Mouse (Mus musculus) gastrocnemius, adult 2 months (tissue): ENCODE data around the gene Zfp189. TPM values are rescaled to one million over a fixed set of nuclear protein-coding genes. Genes with fewer than 3 reads are reported as not detected.

Experiments
- DNase-seq: peaks from one replicate; pipeline ENCODE4 v3.0.0; 2022
- H3K27ac ChIP-seq: fragments of 200-600 bp; 2 replicates; pipeline ENCODE4 v1.8.1; 2022; ENCODE audit warnings: mild to moderate bottlenecking
- H3K4me3 ChIP-seq: fragments of 200-600 bp; 2 replicates; pipeline ENCODE4 v1.8.1; 2022; ENCODE audit warnings: mild to moderate bottlenecking, moderate library complexity
- CTCF ChIP-seq: fragments of 200-600 bp; IDR thresholded peaks from 2 replicates; pipeline ENCODE4 v1.8.1; 2022; ENCODE audit warnings: antibody characterized with exemption, mild to moderate bottlenecking, moderate library complexity
- intact Hi-C: fragments of 180-260 bp; cut with DNase I; formaldehyde crosslinking; loops from one replicate; pipeline ENCODE4 v1.15.1; 2025
- total RNA-seq, 2 experiments: library from RNA; stranded (reverse); gene quantifications; 2 replicates each; pipeline ENCODE4 v1.2.3; 2021

Gene Zfp189
- total RNA-seq, 2 experiments from 2014 or later, result 4.2 to 4.4 TPM

- DNase-seq, result no peak
- H3K27ac ChIP-seq, result no peak overlapping the region
- TF ChIP-seq CTCF, result no peak
- intact Hi-C loops, result no loop called here
- no peak overlapping the region for H3K4me3 ChIP-seq
These were observed 8.3 kb upstream of the Zfp189 start for GRCm38 (mm10) chr4:49512636-49513035.

DNA sequence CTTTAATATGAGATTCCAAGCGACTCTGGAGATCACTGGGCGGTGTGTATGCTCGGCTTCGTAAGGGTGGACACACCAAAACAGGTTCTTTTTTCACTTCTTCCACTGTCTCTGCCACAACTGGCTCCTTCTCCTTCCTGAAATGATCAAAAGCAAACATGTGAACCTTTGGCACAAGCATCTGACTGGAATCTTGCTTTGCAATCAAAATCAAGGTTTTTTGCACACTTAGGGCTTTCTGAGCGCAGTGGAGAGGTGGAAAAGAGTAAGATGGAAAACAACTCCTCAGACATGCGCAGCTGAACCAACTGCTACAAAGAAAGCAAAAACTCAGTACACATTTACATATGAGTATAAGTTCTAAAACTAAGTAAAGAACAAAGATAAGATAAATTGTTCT lies 6.5 kb upstream of the Zfp189 start:
- no peak overlapping the region for H3K27ac ChIP-seq
- no peak for TF ChIP-seq CTCF
- no peak overlapping the region for H3K4me3 ChIP-seq
- intact Hi-C loops, result no loop called here
- no peak for DNase-seq

GRCm38 (mm10) chr4:49519476-49519875 lies 1.5 kb upstream of the Zfp189 start:
- Histone ChIP-seq H3K4me3 (peak overlapping the region; percentile 95), H3K27ac (no peak overlapping the region)
- no peak for DNase-seq
- intact Hi-C loops, result no loop called here
- TF ChIP-seq CTCF, result no peak

GRCm38 (mm10) chr4:49521346-49521745 lies 370 bp downstream of the Zfp189 start:
- intact Hi-C loops, result loop anchor here (2.0 kb wide), 1 partner anchor 109 kb away; no protein-coding TSS in a partner anchor
- no peak; the same call in 1 of the 2 replicates for TF ChIP-seq CTCF
- Histone ChIP-seq H3K27ac (peak overlapping the region; percentile 94), H3K4me3 (peak overlapping the region; percentile 95)
- no peak for DNase-seq

- intact Hi-C loops, result no loop called here
- DNase-seq, result peak; percentile 21
- Histone ChIP-seq H3K4me3 (peak overlapping the region; percentile 95; the same call in 1 of the 2 replicates), H3K27ac (no peak overlapping the region)
- TF ChIP-seq CTCF, result no peak
These were observed 1.6 kb downstream of the Zfp189 start for GRCm38 (mm10) chr4:49522576-49522975.

DNA sequence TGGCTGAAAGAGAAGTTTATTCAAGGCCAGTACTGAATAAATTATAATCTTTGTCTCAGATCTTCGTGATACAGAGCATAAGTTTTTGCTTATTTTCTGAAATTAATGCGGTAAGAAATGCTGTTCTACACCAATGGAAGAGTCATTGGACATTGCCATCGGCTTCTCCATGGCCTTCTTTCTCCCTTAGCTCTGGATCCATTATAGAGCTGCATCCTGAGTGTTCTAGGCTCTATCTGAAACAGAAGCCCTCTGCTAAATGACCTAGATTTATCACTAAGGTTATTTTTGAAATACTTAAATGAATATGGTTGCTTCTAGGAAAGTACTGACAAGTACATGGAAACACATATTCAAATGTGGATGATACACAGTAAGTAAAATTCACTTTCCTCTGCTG lies 14.1 kb downstream of the Zfp189 start:
- DNase-seq, result no peak
- intact Hi-C loops, result no loop called here
- H3K4me3 ChIP-seq, result no peak overlapping the region
- TF ChIP-seq CTCF, result no peak
- H3K27ac ChIP-seq, result no peak overlapping the region

- intact Hi-C loops, result no loop called here
- no peak overlapping the region for H3K27ac ChIP-seq
- DNase-seq, result no peak
- H3K4me3 ChIP-seq, result no peak overlapping the region
- no peak for TF ChIP-seq CTCF
These were observed 14.8 kb downstream of the Zfp189 start for GRCm38 (mm10) chr4:49535675-49536294.

DNA sequence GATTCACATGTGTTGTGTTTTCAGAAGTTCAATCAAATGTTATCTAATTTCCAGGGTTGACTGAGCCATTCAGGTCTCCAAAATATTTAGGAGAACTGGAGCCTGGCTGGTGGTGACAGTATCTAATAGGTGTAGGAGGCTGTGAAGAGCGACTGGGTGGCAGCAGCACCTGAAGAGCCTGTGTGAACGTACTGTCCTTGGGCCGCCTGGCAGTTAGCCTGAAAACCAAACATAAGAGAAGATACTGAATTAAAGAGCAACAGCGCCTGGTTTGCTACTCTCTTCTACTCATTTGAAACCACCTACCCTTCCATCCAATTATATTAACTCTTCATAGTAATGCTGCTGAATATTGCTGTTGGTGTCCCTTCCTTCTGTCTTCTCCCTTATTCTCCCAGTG lies 15.7 kb downstream of the Zfp189 start:
- DNase-seq, result no peak
- intact Hi-C loops, result no loop called here
- no peak overlapping the region for H3K27ac ChIP-seq
- no peak for TF ChIP-seq CTCF
- H3K4me3 ChIP-seq, result no peak overlapping the region

- Histone ChIP-seq H3K4me3 (no peak overlapping the region), H3K27ac (no peak overlapping the region)
- intact Hi-C loops, result no loop called here
- no peak for DNase-seq
- no peak for TF ChIP-seq CTCF
These were observed 18.7 kb downstream of the Zfp189 start for GRCm38 (mm10) chr4:49539665-49540064.

- H3K27ac ChIP-seq, result no peak overlapping the region
- intact Hi-C loops, result no loop called here
- H3K4me3 ChIP-seq, result no peak overlapping the region
- no peak for TF ChIP-seq CTCF
- peak; percentile 48 for DNase-seq
These were observed 20.0 kb downstream of the Zfp189 start for GRCm38 (mm10) chr4:49540966-49541365.

GRCm38 (mm10) chr4:49546026-49546425 lies 25.1 kb downstream of the Zfp189 start:
- intact Hi-C loops, result no loop called here
- no peak for DNase-seq
- Histone ChIP-seq H3K4me3 (no peak overlapping the region), H3K27ac (no peak overlapping the region)
- no peak for TF ChIP-seq CTCF

DNA sequence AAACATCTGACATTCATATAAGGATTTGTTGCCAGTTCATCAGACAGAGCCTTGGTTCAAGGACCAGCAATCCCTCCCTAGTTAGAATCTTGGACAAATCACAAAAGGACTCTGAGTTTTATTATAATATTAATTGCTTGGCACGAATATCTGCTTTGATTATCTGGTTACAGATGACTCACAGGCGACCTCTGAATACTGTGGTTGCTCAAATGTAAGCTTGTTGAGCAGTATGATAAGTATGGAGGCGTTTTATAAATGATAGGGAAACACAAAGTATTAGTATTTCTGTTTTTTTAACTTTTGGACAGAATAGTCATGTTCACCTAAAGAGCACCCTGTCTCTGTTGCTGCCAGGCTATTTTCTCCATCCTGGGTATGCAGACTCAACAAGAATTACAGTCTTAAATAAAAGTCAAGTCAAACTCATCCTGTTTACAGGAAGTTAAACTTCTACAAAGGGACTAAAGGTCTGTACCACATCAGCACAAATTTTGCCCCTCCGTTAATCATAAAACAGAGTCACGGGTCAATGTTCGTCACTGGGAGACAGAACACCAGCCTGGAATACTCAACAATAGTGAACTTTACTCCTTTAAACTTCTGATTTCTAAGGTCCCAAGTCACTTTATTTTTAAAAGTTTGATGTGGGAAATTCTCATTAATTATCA lies 26.0 kb downstream of the Zfp189 start:
- intact Hi-C loops, result no loop called here
- H3K27ac ChIP-seq, result no peak overlapping the region
- no peak for DNase-seq
- no peak overlapping the region for H3K4me3 ChIP-seq
- no peak for TF ChIP-seq CTCF

DNA sequence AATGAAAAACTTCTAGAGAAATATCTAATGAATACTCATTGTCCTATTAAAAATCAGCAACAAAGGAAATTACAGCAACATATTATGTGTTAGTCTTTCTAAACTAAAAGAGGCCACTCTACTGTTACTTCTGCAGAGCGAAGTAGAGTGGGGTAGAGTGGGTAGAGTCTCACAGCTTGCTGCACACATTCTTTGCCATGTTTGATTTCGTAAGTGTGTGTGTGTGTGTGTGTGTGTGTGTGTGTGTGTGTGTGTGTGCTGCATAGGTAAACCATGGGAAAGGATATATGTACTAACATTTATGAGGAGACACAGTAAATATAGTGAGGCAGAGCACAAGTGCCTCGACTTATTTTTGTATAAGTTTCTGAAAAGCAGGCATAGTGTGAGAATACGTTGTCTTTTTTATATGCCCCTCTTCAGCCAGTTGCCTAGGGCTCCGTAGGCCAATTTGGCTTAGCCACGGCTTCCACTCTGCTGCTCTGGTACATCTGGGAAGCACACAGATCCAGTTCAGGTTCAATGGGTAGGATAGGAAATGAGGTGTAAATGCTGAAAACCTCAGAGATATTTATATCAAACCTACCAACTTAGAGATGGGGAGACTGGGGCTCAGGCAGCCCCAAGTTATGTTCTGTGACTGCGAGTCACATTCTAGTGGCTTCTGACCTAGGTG lies 26.7 kb downstream of the Zfp189 start:
- no peak overlapping the region for H3K4me3 ChIP-seq
- no peak for TF ChIP-seq CTCF
- intact Hi-C loops, result no loop called here
- no peak overlapping the region for H3K27ac ChIP-seq
- DNase-seq, result no peak
